Mouse (Mus musculus) limb, embryonic 11.5 days (tissue): Measurements from ENCODE around the gene Hmbs. TPM values are rescaled to one million over a fixed set of nuclear protein-coding genes. Genes with fewer than 3 reads are reported as not detected.
"Not testable (repeated sequence)": the region's sequence is repeated elsewhere in the genome, so short reads cannot be mapped to it uniquely, and the experiment has no call there.

Source experiments
- ATAC-seq: fragments of 200-750 bp; cut with Nextera tagmentation; 2 replicates; pipeline ENCODE4 v1.8.0; 2017; ENCODE audit warnings: low read depth; ENCODE audit not compliant: insufficient number of reproducible peaks, low FRiP score, low TSS enrichment
- DNase-seq: peaks from one replicate; pipeline ENCODE4 v3.0.0-alpha.2; 2015; ENCODE audit warnings: low spot score
- H3K27ac ChIP-seq: fragments of 300-500 bp; sonication (generic); replicated peaks from 2 replicates; pipeline ENCODE4 v1.5.1; 2014; ENCODE audit warnings: low read depth, mild to moderate bottlenecking, low read length
- H3K27me3 ChIP-seq: fragments of 300-500 bp; sonication (generic); 2 replicates; pipeline ENCODE4 v1.6.1; 2014; ENCODE audit warnings: mild to moderate bottlenecking, low read length, mixed read lengths; ENCODE audit not compliant: control insufficient read depth, insufficient read depth
- H3K36me3 ChIP-seq: fragments of 300-500 bp; sonication (generic); 2 replicates; pipeline ENCODE4 v1.6.1; 2014; ENCODE audit warnings: mild to moderate bottlenecking, low read length, moderate library complexity, mixed read lengths; ENCODE audit not compliant: control insufficient read depth, insufficient read depth
- H3K4me1 ChIP-seq: fragments of 300-500 bp; sonication (generic); 2 replicates; pipeline ENCODE4 v1.6.1; 2014; ENCODE audit warnings: low read length, mixed read lengths; ENCODE audit not compliant: control insufficient read depth, insufficient read depth
- H3K4me2 ChIP-seq: fragments of 300-500 bp; sonication (generic); 2 replicates; pipeline ENCODE4 v1.6.1; 2014; ENCODE audit warnings: low read depth, mild to moderate bottlenecking, moderate library complexity; ENCODE audit not compliant: severe bottlenecking
- H3K4me3 ChIP-seq: fragments of 300-500 bp; sonication (generic); 2 replicates; pipeline ENCODE4 v1.5.1; 2014; ENCODE audit warnings: low read depth, low read length
- H3K9ac ChIP-seq: fragments of 300-500 bp; sonication (generic); 2 replicates; pipeline ENCODE4 v1.6.1; 2014; ENCODE audit warnings: mild to moderate bottlenecking, low read length
- H3K9me3 ChIP-seq: fragments of 300-500 bp; sonication (generic); 2 replicates; pipeline ENCODE4 v1.6.1; 2016; ENCODE audit warnings: low read length; ENCODE audit not compliant: control insufficient read depth
- WGBS: fragments of 180-500 bp; shearing (Covaris S2); extraction: QIAGEN DNeasy Blood & Tissue Kit; methylation state at CpG from one replicate; pipeline ENCODE4 v1.1.7; 2014; 5-methylcytosine and 5-hydroxymethylcytosine counted together
- polyA plus RNA-seq: library from polyadenylated mRNA; unstranded; fragments of >200 nt; fragmentation: Nextera tagmentation; extraction: Ambion mirVana; gene quantifications from 2 replicates; pipeline ENCODE4 v1.2.1, GENCODE M21; 2014

The Hmbs gene
- polyA plus RNA-seq, 1 experiment from 2014 or later = 145 TPM

DNA sequence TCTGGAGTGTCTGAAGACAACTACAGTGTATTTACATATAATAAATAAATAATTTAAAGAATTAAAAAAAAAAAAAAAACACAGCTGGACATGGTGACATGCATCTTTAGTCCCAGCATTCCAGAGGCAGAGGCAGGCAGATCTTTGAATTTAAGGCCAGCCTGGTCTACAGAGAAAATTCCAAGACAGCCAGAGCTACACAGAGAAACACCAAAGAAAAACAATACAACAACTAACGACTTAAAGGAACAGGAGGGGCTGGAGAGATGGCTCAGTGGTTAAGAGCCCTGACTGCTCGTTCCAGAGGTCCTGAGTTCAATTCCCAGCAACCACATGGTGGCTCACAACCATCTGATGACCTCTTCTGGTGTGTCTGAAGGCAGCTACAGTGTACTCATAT is 33.3 kb upstream of the Hmbs start:
- H3K4me2 ChIP-seq, H3K9me3 ChIP-seq, H3K27me3 ChIP-seq, H3K4me3 ChIP-seq, ATAC-seq, H3K4me1 ChIP-seq, H3K27ac ChIP-seq, H3K9ac ChIP-seq, DNase-seq, H3K36me3 ChIP-seq: not testable (repeated sequence)
- 87% methylated on average over 2 of the region's 2 CpGs for WGBS

DNA sequence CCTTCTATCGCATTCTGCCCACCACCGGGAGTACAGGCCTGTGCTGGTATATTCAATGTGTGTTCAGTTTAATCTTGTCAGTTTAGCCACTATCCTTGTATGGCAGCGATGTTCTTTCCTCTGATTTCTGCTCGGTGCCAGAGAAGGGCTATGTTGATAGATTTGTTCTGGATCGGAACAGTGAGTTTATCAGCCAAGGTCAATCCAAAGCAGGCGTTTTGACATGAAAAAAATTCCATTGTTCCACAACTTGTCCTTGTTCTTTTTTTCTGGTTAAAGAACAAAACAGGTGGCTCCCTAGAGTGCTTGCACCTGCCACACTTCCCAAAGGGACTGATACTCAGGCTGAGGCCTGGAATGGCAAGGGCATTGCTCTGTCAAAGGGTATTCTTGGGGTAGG is 32.1 kb upstream of the Hmbs start:
- 92% methylated on average over 6 of the region's 6 CpGs for WGBS
- Histone ChIP-seq H3K4me2 (no peak overlapping the region), H3K4me1 (peaks cover 8% of the 10 kb centered on the region), H3K4me3 (no peak overlapping the region), H3K36me3 (no peaks in the 10 kb centered on the region), H3K9me3 (no peaks in the 10 kb centered on the region), H3K27ac (no peak overlapping the region), H3K9ac (no peak overlapping the region), H3K27me3 (no peaks in the 10 kb centered on the region)
- ATAC-seq = no peak
- DNase-seq = no peak

DNA sequence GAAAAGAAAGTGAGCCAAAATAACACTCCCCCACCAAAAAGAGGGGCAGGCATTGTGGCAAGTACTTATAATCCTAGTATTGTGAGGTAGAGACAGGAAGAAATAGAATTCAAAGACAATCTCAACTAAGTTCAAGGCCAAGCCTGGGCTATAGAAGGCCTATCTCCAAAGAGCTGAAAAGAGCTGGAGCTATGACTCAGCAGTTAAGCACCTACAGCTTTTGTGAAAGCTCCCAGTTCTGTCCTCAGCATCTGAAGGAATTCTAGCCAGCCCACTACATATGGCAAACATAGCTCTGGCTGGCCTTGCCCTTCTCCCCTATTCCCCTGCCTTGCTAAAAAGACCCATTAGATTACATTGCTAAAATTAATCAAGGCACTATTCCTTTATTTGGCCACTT is 29.4 kb upstream of the Hmbs start:
- no peaks in the 10 kb centered on the region for H3K9me3 ChIP-seq
- ATAC-seq = no peak
- H3K4me1 ChIP-seq = no peaks in the 10 kb centered on the region

DNA sequence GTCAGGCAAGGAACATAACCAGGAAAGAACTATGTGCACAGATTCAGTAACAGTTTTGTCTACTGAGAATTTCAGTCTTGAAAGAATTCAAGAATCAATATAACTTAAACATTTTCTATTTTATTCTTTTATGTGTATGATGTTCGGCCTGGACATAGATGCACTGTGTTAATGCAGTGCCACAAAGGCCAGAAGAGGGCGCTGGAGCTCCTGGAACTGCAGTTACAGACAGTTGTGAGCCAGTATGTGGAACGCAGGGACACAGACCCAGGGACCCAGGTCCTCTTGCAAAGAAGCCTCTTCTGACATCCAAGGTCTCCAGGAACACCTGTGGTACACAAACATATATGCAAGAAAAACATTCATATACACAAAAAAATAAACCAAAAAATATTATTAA is 20.5 kb upstream of the Hmbs start:
- no peak for DNase-seq
- H3K27ac ChIP-seq = no peak overlapping the region
- WGBS = 66% methylated on average over 3 of the region's 3 CpGs

More for the DNA sequence above, 29.4 kb upstream of the Hmbs start:
- H3K4me3 ChIP-seq = no peak overlapping the region
- no peak overlapping the region for H3K9ac ChIP-seq
- no peak for DNase-seq
- H3K27me3 ChIP-seq = no peaks in the 10 kb centered on the region
- H3K27ac ChIP-seq = no peak overlapping the region
- no peaks in the 10 kb centered on the region for H3K36me3 ChIP-seq
- no peak overlapping the region for H3K4me2 ChIP-seq

DNA sequence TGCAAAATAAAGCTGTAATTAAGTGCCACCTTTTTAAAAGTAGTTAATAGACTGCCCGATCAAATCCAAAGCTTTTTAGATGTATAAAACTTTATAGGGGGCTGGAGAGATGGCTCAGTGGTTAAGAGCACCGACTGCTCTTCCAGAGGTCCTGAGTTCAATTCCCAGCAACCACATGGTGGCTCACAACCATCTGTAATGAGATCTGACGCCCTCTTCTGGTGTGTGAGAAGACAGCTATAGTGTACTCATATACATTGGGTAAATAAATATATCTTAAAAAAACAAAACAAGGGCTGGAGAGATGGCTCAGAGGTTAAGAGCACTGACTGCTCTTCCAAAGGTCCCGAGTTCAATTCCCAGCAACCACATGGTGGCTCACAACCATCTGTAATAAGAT is 17.9 kb upstream of the Hmbs start:
- WGBS = 48% methylated on average over 4 of the region's 4 CpGs
- not testable (repeated sequence) for H3K4me1 ChIP-seq, H3K27me3 ChIP-seq, H3K27ac ChIP-seq, H3K36me3 ChIP-seq, DNase-seq, H3K9me3 ChIP-seq
- Histone ChIP-seq H3K4me3 (peak overlapping the region; percentile 69), H3K9ac (peak overlapping the region; percentile 60; the same call in 1 of the 2 replicates), H3K4me2 (peak overlapping the region; percentile 47)
- ATAC-seq = peak; percentile 39

More for the DNA sequence above, 20.5 kb upstream of the Hmbs start:
- ATAC-seq = no peak
- 0 out of 2 replicates have a peak, but pooled peaks cover 4% of the 10 kb centered on the region for H3K4me1 ChIP-seq
- no peaks in the 10 kb centered on the region for H3K36me3 ChIP-seq
- no peak overlapping the region for H3K4me3 ChIP-seq
- H3K9ac ChIP-seq = no peak overlapping the region
- H3K4me2 ChIP-seq = no peak overlapping the region
- no peaks in the 10 kb centered on the region for H3K27me3 ChIP-seq
- H3K9me3 ChIP-seq = no peaks in the 10 kb centered on the region

DNA sequence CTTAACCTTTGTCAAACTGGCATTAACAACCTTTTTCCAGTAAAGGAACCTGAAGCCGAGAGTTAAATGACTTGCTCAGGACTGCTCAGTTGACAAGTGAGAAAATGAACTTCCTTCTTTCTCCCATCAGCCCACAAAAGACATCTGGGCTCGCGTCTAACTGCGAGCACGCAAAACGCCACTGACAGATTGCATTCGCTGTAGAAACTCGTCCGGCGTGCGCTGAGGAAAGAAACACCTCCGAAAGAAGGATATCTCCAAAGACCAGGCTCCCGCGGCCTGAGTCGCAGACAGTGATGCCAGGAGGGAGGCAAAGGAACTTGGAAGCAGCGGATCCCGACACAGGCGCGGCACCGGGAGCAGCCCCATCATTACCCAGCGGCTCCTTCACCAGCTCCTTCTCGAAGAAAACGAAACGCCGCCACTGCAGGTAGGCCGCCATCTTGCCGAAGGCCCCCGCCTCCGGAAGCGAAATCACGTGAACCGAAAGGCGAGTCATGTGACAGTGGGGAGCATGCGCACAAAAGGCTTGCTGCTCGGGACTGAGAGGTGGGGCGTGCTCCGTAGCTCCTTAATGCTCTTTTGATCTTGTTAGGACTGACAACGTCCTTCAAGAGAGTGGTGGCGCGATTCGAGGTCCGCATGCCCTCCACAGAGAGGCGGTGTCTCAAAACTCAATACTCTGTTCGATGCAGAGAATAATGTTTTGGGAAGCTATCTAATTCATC is 17.3 kb upstream of the Hmbs start, which contains the start of gene Vps11:
TSS of gene Vps11 (minus strand) at position 481 of the 728 bp plus-strand sequence.
- ATAC-seq = peak; percentile 84
- Histone ChIP-seq H3K27ac (no peak within 1 kb of the TSS), H3K9ac (peak within 1 kb of the TSS; percentile 60), H3K4me2 (peak within 1 kb of the TSS; percentile 47), H3K27me3 (no peaks in the 10 kb centered on the region), H3K9me3 (no peaks in the 10 kb centered on the region), H3K36me3 (peaks cover 7% of the 10 kb centered on the region), H3K4me3 (peak within 1 kb of the TSS; percentile 69), H3K4me1 (0 out of 2 replicates have a peak, but pooled peaks cover 4% of the 10 kb centered on the region)
- under 1% methylated on average over 44 of the region's 44 CpGs for WGBS
- DNase-seq = peak; percentile 99

GRCm38 (mm10) chr9:44357207-44357606 is 13.2 kb upstream of the Hmbs start:
- H3K27ac ChIP-seq = no peak overlapping the region
- H3K4me2 ChIP-seq = no peak overlapping the region
- ATAC-seq = no peak
- WGBS = 79% methylated on average over 4 of the region's 4 CpGs
- no peak for DNase-seq
- H3K9ac ChIP-seq = no peak overlapping the region
- H3K4me3 ChIP-seq = no peak overlapping the region
- H3K9me3 ChIP-seq = no peaks in the 10 kb centered on the region
- 0 out of 2 replicates have a peak, but pooled peaks cover 4% of the 10 kb centered on the region for H3K4me1 ChIP-seq
- peaks cover 39% of the 10 kb centered on the region for H3K36me3 ChIP-seq
- H3K27me3 ChIP-seq = no peaks in the 10 kb centered on the region

- H3K36me3 ChIP-seq = peaks cover 51% of the 10 kb centered on the region
- no peak overlapping the region for H3K9ac ChIP-seq
- no peaks in the 10 kb centered on the region for H3K9me3 ChIP-seq
- DNase-seq = no peak
- ATAC-seq = no peak
- no peak overlapping the region for H3K4me2 ChIP-seq
- H3K4me3 ChIP-seq = no peak overlapping the region
- H3K27ac ChIP-seq = no peak overlapping the region
- WGBS = 94% methylated on average over 6 of the region's 6 CpGs
- H3K27me3 ChIP-seq = no peaks in the 10 kb centered on the region
- H3K4me1 ChIP-seq = no peaks in the 10 kb centered on the region
Measured at GRCm38 (mm10) chr9:44353142-44353541, 9.1 kb upstream of the Hmbs start.
